Mouse (Mus musculus): Measurements from ENCODE around the gene Tac1. TPM values are rescaled to one million over a fixed set of nuclear protein-coding genes. Genes with fewer than 3 reads are reported as not detected.

Gene Tac1
- polyA plus RNA-seq (2015; fragmentation: Illumina TruSeq; extraction: RNeasy Lipid Tissue Mini Kit (QIAGEN cat#74804); ENCODE audit: low read depth, low replicate concordance): 133 TPM

DNA sequence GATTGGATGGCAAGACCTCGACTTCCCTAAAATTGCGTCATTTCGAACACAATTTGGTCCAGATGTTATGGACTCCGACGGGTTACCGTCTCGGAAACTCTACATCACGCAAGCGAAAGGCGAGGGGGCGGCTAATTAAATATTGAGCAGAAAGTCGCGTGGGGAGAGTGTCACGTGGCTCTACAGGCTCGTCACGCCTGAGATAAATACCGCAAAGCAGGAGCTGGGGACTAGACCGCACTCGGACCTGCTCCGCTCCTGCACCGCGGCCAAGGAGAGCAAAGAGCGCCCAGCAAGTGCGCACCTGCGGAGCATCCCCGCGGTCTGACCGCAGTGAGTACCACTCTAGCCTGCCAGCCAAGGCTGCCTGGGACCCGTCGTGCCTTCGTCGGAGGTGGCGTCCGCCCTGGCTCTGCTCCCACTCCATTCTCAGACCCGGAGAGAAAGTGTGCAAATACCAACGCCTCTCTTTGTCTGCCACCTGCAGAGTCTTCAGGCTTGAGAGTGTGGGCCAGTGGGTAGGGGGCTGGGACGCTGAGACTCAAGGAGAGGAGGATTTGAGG, at the start of gene Tac1:
TSS of gene Tac1 (plus strand) at position 51 of the 563 bp plus-strand sequence.

Other genes starting within 250 kb of the Tac1 start
- 124 TPM for gene Asns, start 138.4 kb downstream of the Tac1 start, polyA plus RNA-seq (2015; fragmentation: Illumina TruSeq; extraction: RNeasy Lipid Tissue Mini Kit (QIAGEN cat#74804); ENCODE audit: low read depth, low replicate concordance)

All from brain, adult 10 weeks (tissue).